Mouse (Mus musculus) c-Kit-positive CD71-negative TER-119-negative erythroid progenitor cells, embryonic 14.5 days (primary cell): ENCODE results near the gene Adamtsl2.

Experiments
- DNase-seq: peaks from one replicate; pipeline ENCODE4 v3.0.0-alpha.2; 2013; ENCODE audit warnings: low read depth

Adamtsl2 gene

GRCm38 (mm10) chr2:27119766-27120165 is 40.6 kb downstream of the Adamtsl2 start:
- DNase-seq, result no peak

DNA sequence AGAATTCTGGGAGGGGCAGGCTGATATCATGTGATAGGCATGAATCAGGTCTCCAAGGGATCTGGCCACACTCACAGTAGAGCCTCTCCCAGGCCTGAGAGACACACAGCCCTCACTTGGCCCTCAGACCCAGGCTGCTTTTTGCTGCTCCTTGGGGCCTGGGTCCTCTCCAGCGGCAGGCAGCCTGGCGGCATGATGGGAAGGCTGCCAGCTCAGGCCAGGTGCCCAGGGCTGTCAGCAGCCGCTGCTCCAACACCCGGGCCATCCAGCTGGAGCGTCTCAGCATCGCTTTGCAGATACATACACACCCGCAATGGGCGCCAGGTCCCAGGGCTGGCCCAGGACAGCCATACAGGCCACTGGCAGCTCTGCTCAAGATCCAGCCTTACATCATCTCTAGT is 41.1 kb downstream of the Adamtsl2 start:
- no peak for DNase-seq

DNA sequence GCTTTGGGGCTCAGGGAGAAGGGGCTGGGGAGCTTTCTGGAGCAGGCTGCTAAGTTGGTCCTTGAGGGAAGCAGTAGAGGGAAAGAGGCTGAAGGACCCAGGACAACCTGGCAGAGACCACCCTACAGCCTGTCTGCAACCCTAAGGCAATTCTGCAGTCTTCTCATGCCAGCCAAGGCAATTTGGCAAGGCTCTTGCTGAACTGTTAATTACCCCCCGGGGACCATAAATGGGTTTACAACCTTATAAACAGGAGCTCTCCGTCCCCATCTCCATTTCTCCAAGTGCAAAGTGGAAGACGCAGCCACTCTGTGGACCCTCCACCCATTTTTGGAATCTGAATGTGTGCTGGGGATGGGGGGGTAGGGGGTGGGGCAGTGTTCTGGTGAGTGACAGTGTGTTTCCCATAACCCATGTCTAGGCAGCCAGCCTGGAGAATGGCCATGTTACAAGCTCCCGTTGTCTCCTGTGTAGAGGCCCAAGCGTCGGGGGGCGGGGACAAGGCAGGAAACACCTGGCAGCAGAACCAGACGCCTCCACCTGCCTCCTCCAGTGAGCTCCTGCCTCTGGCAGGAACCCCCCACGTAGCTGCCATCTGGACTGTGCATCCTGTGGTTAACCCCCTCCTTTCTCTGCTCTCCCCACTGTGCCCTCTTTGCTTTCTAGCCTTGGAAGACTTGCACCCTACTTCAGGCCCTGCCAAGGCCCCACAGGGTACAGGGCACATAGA is 42.6 kb downstream of the Adamtsl2 start:
- DNase-seq, result peak; percentile 47

- DNase-seq, result no peak
Measured at GRCm38 (mm10) chr2:27122578-27122977, 43.4 kb downstream of the Adamtsl2 start.

DNA sequence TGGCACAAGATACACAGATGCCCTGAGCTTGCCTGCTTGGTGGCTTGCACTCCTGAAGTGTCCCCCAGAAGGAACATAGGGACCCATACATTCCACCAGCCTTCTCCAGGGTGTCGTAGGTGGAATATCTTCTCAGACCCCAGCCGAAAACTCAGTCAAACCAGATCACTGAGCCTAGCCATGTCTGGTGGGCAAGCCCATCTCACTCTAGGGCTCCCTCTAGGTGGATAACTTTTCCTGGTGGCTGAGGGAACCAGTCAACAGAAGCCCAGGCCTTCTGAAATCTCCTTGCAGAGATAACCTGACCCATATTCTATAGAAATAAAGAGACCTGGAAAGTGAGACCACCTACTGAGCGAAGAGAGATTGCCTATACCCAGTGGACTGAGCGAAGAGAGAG is 43.9 kb downstream of the Adamtsl2 start:
- DNase-seq, result no peak

DNA sequence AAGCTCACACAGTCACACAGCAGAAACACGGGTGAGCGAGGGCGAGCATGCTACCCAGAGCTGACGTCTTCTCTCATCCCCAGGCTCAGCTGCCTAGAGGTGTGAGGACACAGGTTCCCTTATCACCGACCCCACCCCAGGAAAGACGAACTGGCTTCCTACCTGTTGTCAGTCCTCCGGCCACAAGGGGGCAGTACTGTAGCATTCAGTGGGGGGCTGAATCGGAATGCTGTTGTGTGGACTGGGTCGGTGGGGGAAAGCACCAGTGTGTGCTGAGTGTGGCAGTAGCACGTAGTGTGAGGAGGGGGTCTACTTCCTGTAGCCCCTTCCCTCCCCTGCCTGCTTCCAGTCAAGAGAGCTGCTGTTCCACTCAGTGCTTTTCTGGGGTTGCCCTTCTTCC is 46.8 kb downstream of the Adamtsl2 start:
- DNase-seq, result peak; percentile 41

- DNase-seq, result no peak
Measured at GRCm38 (mm10) chr2:27126496-27126895, 47.3 kb downstream of the Adamtsl2 start.

GRCm38 (mm10) chr2:27128990-27129389 is 49.8 kb downstream of the Adamtsl2 start:
- DNase-seq, result no peak

DNA sequence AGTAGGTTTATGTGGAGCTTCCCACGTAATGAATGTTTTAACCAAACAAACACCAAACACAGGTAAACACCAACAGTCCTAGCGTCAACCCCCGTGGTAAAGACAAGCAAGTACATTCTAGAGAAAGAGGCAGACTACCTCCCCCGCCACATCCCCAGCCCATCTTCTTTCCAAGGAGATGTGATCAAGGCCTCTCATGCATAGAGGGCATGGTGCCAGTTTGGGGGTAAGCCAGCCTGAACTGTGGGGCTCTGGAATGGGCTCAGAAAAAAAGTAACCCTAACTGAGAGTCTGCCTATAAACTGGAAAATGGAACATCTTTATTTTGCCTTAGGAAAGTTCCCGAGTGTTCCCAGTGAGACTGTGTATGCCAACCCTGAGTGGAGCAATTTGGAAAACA is 56.8 kb downstream of the Adamtsl2 start:
- DNase-seq, result no peak

- no peak for DNase-seq
Measured at GRCm38 (mm10) chr2:27136336-27136735, 57.2 kb downstream of the Adamtsl2 start.

GRCm38 (mm10) chr2:27136789-27137188 is 57.6 kb downstream of the Adamtsl2 start:
- DNase-seq, result no peak

GRCm38 (mm10) chr2:27138356-27138755 is 59.2 kb downstream of the Adamtsl2 start:
- DNase-seq, result no peak

DNA sequence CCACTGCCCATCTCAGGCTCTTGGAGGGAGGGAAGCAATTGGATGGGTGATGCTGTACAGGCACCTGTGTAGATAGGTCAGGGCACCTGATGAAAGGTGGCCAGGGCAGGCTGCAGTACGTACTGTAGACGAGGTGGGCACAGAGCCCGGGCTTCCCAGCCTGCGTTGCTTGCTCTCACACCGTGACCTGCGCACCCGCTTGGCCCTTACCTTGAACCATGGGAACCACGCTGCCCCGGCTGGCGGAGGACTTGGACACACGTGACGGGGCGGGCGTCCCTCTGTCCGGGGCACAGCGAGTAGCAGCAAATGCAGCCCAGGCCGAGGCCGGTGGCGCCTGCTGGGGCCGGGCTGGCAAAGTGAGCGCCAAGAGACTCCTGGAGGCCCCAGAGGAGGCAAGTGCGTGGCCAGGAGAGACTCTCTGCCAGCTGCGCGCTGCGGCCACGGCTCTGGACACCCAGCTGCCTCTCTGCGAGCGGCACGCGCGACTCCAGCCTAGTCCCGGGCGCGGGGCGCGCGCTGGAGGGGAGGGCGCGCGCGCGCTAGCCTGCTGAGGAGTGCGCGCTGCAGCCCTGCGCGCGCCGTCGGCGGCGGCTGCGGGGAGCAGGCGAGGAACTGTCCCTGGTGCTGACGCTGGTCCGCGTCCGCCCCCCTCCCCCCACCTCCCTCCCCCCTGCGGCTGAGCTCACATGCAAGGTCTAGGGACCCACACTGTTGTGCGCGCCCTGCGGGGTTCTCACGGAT is 62.9 kb downstream of the Adamtsl2 start, which contains the start of gene Fam163b:
Gene Fam163b, minus strand, starts transcription at position 542 of the 744 bp plus-strand sequence.
- DNase-seq, result peak; percentile 18

DNA sequence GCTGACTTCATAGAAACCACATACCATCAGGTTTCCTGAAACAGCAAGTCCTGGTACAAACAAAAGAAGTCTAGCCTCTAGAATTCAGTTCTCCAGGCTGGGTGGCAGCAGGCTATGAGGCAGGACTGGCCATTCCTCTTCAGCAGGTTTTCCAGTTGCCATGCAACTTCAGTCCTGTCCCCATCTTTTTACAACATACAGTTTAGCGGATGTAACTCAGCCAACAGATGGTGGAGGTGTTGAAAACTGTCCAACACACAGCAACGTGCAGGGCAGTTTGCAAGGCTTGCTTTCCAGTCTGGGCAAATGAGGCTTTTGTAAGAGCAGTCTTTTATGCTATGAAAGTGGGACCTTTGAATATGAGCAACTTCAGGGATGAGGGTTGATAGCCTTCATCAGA is 65.8 kb downstream of the Adamtsl2 start:
- no peak for DNase-seq

DNA sequence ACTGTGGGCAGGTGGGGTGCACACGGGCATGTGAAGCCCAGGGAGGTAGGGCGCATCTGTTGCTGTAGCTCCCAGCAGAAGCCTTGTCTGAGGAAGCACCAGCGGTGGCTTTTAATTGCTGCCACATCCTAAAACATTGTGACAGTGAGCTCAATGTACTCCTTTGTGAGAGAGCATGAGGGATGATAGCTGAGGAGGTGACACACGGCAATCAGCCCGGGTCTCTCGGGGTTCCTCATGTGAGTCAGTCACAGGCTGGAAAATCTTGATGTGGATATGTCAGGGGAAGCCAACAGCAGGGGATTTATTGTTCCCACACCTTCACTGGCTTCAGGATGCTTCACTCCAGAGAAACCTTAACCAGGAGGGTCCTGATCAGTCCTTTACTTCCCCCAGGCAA is 67.7 kb downstream of the Adamtsl2 start:
- no peak for DNase-seq

GRCm38 (mm10) chr2:27149457-27149856 is 70.3 kb downstream of the Adamtsl2 start:
- DNase-seq, result no peak

GRCm38 (mm10) chr2:27154466-27155185 is 75.4 kb downstream of the Adamtsl2 start:
- no peak for DNase-seq

- DNase-seq, result no peak
Measured at GRCm38 (mm10) chr2:27156596-27156995, 77.4 kb downstream of the Adamtsl2 start.
